Mouse (Mus musculus): ENCODE data around the gene Akt3.

Gene Akt3

GRCm38 (mm10) chr1:177258034-177258342, at the start of gene Akt3:
TSS of gene Akt3 (minus strand) at chr1:177258203.
- DNase-seq (ENCODE audit: extremely low spot score, low spot score), result no peak

- no peak for DNase-seq (ENCODE audit: extremely low spot score, low spot score)
Observed at GRCm38 (mm10) chr1:177307549-177307948, 49.5 kb upstream of the Akt3 start.

GRCm38 (mm10) chr1:177298231-177298630, 40.2 kb upstream of the Akt3 start:
- no peak for DNase-seq (ENCODE audit: extremely low spot score, low spot score)

GRCm38 (mm10) chr1:177286764-177287163, 28.8 kb upstream of the Akt3 start:
- DNase-seq (ENCODE audit: extremely low spot score, low spot score), result no peak

GRCm38 (mm10) chr1:177281925-177282324, 23.9 kb upstream of the Akt3 start:
- no peak for DNase-seq (ENCODE audit: extremely low spot score, low spot score)

- no peak for DNase-seq (ENCODE audit: extremely low spot score, low spot score)
Observed at GRCm38 (mm10) chr1:177277361-177277760, 19.4 kb upstream of the Akt3 start.

- no peak for DNase-seq (ENCODE audit: extremely low spot score, low spot score)
Observed at GRCm38 (mm10) chr1:177267645-177268044, 9.6 kb upstream of the Akt3 start.

- DNase-seq (ENCODE audit: extremely low spot score, low spot score), result no peak
Observed at GRCm38 (mm10) chr1:177262926-177263325, 4.9 kb upstream of the Akt3 start.

- DNase-seq (ENCODE audit: extremely low spot score, low spot score), result no peak
Observed at GRCm38 (mm10) chr1:177260796-177261195, 2.8 kb upstream of the Akt3 start.

- DNase-seq (ENCODE audit: extremely low spot score, low spot score), result peak; percentile 30
Observed at GRCm38 (mm10) chr1:177259038-177259600, 1.1 kb upstream of the Akt3 start.

- peak; percentile 88 for DNase-seq (ENCODE audit: extremely low spot score, low spot score)
Observed at GRCm38 (mm10) chr1:177258343-177259037, 487 bp upstream of the Akt3 start.

- peak; percentile 85 for DNase-seq (ENCODE audit: extremely low spot score, low spot score)
Observed at GRCm38 (mm10) chr1:177257178-177258033, 597 bp downstream of the Akt3 start.

GRCm38 (mm10) chr1:177248638-177249037, 9.4 kb downstream of the Akt3 start:
- DNase-seq (ENCODE audit: extremely low spot score, low spot score), result no peak

GRCm38 (mm10) chr1:177238368-177238767, 19.6 kb downstream of the Akt3 start:
- no peak for DNase-seq (ENCODE audit: extremely low spot score, low spot score)

- DNase-seq (ENCODE audit: extremely low spot score, low spot score), result no peak
Observed at GRCm38 (mm10) chr1:177236695-177237094, 21.3 kb downstream of the Akt3 start.

- DNase-seq (ENCODE audit: extremely low spot score, low spot score), result no peak
Observed at GRCm38 (mm10) chr1:177236249-177236648, 21.8 kb downstream of the Akt3 start.

GRCm38 (mm10) chr1:177234462-177234861, 23.5 kb downstream of the Akt3 start:
- no peak for DNase-seq (ENCODE audit: extremely low spot score, low spot score)

- no peak for DNase-seq (ENCODE audit: extremely low spot score, low spot score)
Observed at GRCm38 (mm10) chr1:177231122-177231521, 26.9 kb downstream of the Akt3 start.

- DNase-seq (ENCODE audit: extremely low spot score, low spot score), result no peak
Observed at GRCm38 (mm10) chr1:177198978-177199377, 59.0 kb downstream of the Akt3 start.

GRCm38 (mm10) chr1:177195224-177195623, 62.8 kb downstream of the Akt3 start:
- DNase-seq (ENCODE audit: extremely low spot score, low spot score), result no peak

- DNase-seq (ENCODE audit: extremely low spot score, low spot score), result no peak
Observed at GRCm38 (mm10) chr1:177194324-177194723, 63.7 kb downstream of the Akt3 start.

GRCm38 (mm10) chr1:177191623-177192022, 66.4 kb downstream of the Akt3 start:
- DNase-seq (ENCODE audit: extremely low spot score, low spot score), result no peak
